Mouse (Mus musculus) spleen, embryonic (tissue): Measurements from ENCODE around the gene Cldn12.

Experiments used
- CTCF ChIA-PET: fragments of 350-600 bp; sonication (Branson Sonifier 250); formaldehyde crosslinking; loops from one replicate; lab custom pipeline; 2022; lab: Charles Lee

Cldn12 gene

DNA sequence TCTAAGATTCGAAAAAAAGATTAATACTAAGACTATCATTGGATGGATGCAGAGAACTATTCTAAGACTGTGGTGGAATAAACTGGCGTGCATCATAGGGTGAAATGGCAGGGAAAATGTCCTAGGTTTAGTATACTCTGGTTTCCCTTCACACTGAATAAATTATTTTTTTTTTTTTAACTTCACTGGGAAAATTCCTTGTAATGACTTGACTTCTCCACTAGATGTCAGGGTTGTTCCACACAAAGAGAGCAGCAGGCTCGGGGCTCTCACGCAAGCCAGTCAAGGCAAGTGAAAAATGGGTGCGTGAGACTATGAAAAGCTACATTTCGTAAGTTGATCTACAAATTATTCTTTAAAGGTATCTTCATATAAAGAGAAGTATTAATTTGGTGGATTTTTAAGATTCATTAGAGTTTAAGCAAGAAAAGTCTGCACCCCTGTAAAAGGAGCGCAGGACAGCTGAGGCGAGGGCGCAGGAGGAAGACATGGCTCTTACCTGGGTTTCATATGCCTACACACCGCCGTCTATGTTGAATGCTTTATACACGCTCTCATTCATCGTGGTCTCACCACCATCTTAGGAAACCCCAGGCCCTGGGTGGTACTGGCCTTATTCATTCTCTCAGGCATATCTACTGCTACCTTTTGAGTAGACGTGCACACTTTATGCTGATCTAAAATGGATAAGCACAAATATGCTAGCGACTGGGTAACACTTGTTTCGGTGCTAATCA, 20.3 kb downstream of the Cldn12 start:
- CTCF ChIA-PET = no interaction called here

DNA sequence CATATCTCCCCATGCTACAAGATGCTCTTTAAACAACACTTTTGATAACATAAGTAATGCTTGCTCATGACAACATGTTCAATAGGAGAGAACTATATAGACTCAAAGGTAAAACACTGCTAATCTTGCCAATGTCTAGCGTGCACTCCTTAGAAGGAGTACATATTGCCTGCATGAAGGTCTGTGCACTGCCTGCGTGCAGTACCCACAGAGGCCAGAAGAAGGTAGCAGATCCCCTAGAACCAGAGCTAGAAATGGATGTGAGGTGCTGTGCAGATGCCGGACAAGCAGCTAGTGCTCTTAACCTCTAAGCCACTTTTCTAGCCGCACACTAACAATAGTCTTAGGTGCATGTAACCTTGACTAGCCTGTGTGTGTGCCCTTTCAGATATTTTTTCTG, 22.6 kb downstream of the Cldn12 start:
- CTCF ChIA-PET = no interaction called here

DNA sequence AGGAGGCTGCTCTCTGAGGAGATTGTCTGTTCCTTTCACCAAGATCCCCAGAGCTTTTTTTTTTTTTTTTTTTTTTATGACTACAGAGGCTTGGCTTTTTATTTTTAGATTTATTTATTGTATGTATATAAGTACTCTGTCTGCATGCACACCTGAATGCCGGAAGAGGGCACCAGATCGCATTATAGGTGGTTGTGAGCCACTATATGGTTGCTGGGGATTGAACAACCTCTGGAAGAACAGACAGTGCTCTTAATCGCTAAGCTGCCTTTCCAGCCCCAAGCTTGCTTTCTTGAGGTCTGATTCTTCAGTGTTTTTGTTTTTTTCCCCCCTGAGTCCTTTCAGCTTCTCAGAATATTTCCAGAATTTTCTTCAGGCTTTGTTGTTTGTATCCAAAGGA, 28.7 kb downstream of the Cldn12 start:
- CTCF ChIA-PET = interaction anchor here (0.6 kb wide), 1 partner anchor 527 kb away, joined by 3 read pairs; no protein-coding TSS in a partner anchor

DNA sequence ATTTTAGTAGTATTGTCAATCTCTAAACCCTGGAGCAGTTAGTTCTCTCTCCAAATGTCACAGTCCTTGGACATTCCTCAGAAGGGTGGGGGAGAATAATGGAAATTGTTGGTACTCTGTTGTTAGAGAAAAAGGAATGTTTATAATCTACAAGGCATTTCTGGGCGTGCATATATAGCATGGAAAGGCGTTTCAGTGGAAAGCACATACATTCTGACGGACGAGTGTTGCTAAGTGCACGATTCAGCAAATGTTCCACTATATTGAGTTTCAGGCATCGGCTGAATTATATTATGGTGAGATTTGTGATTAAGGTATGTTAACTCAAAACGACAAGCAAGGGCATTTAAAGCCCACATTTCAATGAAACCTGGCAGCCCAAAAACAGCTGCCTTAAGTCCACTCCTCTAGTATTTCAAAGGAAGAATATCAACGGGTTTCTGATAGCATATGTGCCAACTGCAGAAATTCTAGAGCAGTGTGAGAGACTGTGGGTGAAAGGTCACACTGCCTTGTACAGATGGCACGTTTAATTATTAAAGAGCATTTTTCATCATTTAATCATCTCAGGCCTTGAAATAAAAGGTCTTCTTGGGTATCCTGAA, 31.4 kb downstream of the Cldn12 start:
- CTCF ChIA-PET = no interaction called here

DNA sequence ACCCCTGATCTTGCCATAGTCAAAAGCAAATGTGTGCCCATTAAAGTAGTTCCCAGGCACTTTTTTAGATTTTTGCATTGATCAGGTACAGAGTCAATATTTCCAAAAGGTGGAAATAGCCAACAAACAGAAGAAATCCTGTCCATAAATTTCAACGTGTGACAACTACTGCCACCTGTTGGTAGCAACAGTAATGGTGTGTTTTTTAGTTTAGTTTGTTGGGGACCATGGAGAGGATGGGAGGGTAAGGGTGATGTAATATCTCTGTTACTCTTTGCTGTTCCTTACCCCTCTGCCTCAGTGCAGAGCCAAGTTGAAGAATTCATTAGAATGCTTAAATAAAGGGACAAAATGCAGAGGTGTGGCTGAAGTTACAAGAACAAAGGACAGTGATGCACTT, 33.1 kb downstream of the Cldn12 start:
- CTCF ChIA-PET = interaction anchor here (0.6 kb wide), 1 partner anchor 386 kb away, joined by 3 read pairs; no protein-coding TSS in a partner anchor

DNA sequence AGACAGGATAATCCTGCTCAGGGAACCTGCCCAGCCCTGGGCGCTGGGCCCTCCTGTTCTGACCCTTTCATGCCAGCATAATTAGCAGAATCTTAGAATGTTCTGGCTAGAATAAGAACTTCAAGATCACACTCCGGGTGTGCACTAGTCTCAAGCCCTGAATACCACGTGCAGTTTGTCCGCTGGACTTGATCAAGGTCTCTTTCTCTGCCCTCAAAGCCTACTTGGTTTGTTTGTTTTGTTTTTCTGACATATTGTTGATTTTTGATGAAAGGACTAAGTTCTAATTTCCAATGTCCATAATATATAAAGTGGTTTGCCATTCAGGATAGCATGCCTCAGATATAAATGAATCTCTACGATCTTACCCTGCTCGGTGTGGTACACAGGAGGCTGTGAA, 35.7 kb downstream of the Cldn12 start, which contains the start of gene 1700015F17Rik:
Gene 1700015F17Rik (minus strand): TSS at position 101 of the 400 bp plus-strand sequence.
- CTCF ChIA-PET = no interaction called here

DNA sequence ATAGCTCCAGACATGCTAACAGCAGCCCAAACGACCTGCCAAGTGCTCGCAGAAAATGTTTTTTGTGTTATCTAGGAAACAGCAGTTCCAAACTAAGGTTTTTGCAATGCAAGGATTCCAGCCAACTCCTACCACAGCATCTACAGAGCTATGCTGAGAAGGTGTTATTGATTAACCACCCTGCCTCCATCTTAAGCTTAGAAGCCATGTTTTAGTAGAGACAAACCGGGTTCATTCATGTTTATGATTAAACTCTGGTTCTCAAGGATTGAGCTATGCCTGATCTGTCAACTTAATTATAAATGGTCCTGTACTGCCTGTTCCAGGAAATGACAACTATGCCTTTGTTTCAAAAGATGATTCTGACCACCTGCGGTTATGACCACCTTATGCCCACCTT, 38.6 kb downstream of the Cldn12 start:
- CTCF ChIA-PET = no interaction called here

DNA sequence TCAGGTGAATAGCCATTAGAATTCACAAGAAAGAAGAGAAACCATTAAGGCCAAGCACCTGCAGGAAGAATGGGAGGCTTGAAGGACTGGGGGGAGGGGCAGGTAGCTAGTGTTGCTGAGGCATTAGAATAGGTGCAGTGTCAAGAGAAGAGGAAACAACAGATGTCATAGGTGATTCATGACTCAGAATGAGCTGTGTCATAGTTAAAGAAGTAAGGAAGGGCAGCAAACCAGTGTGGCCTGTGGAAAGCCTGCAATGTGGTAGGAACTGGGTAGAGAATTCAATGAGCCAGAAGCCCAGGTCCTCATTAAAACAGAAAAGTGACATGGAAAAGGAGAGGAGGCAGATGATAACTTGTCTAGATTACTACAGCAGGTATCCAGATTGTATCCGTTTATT, 49.5 kb downstream of the Cldn12 start:
- CTCF ChIA-PET = no interaction called here
